Mouse (Mus musculus) gastrocnemius, adult 18-20 months (tissue): ENCODE results near the gene 1700013H16Rik. TPM values are rescaled to one million over a fixed set of nuclear protein-coding genes. Genes with fewer than 3 reads are reported as not detected.
"Not testable (repeated sequence)": the region's sequence is repeated elsewhere in the genome, so short reads cannot be mapped to it uniquely, and the experiment has no call there.

Source experiments
- DNase-seq: peaks from one replicate; pipeline ENCODE4 v3.0.0; 2021; ENCODE audit warnings: low spot score
- long read RNA-seq, 2 experiments: library from polyadenylated mRNA; stranded (forward); transcript quantifications; one replicate each; pipeline ENCODE4 v2.0.0; 2021
- total RNA-seq, 2 experiments: library from RNA; stranded (reverse); gene quantifications; 2 replicates each; pipeline ENCODE4 v1.2.3; 2021

Gene 1700013H16Rik
- total RNA-seq: not detected
- long read RNA-seq, experiment 1: 0 reads
- long read RNA-seq, experiment 2: 0 reads

DNA sequence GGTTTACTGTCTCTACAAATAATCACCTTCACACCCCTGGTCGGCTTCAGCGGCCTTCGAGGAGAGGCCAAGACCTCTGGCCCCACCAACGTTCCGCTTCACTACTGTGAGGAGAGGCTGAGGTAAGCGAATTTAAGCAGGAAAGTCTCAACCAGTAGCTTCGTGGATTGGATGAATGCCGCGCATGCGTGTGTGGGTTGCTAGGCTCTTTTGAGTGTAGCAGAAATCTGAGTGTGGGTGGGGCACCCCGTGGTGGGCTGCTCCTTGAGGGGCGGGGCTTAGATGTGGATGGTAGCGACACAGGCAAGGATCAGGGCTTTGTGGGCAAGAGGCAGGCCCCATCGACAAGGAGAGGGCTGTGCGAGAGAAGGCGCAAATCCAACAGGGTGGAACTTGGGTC is at the start of gene 1700013H16Rik:
TSS of gene 1700013H16Rik (minus strand) at position 96 of the 400 bp plus-strand sequence.
- no peak for DNase-seq

DNA sequence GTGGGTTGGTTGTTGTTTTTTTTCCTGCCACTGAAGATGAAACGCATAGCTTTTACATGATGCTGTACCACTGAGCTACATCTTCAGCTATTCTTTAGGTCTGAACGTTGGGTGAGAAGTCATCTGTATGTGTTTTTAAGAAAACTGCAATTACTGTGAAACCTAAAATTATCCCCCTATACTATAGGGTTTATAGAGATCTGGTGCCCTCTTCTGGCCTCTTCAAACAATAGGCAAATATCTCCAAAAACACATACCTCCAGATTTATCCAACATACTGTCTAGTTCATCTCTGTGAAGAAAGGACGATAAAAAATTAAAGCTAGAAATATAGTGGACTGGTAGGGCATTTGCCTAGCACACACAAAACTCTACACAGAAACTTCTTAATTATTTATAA is 41.4 kb upstream of the 1700013H16Rik start:
- no peak for DNase-seq

- not testable (repeated sequence) for DNase-seq
These were observed 39.9 kb upstream of the 1700013H16Rik start, which contains the start of gene Xlr for GRCm38 (mm10) chrX:53797519-53797918. Gene Xlr, minus strand, starts transcription at chrX:53797706.

GRCm38 (mm10) chrX:53776276-53776675 is 18.6 kb upstream of the 1700013H16Rik start, which contains the start of gene Zfp36l3:
Gene Zfp36l3, minus strand, starts transcription at chrX:53776394.
- no peak for DNase-seq

GRCm38 (mm10) chrX:53752851-53753250 is 4.8 kb downstream of the 1700013H16Rik start:
- no peak for DNase-seq

DNA sequence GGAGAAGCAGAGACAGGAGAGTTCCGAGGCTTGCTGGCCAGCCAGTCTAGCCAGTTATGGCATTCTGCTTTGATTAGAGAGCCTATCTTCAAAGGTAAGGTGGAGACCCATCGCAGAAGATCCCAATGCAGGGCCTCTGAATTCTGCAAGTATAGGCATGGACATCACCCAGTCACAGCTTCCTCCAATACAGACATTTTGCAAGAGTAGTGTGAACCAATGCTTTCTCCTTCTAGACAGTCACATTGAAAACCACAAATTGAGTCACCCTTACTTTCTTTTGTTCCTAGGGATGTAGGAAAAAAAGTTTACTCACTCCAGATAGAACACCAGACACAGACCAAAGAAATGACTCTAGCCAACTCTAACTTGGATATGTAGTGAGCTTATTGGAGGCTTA is 28.7 kb downstream of the 1700013H16Rik start:
- no peak for DNase-seq

GRCm38 (mm10) chrX:53724596-53724995 is 33.0 kb downstream of the 1700013H16Rik start, which contains the start of gene 4930502E18Rik:
Gene 4930502E18Rik, plus strand, starts transcription at chrX:53724826.
- no peak for DNase-seq

DNA sequence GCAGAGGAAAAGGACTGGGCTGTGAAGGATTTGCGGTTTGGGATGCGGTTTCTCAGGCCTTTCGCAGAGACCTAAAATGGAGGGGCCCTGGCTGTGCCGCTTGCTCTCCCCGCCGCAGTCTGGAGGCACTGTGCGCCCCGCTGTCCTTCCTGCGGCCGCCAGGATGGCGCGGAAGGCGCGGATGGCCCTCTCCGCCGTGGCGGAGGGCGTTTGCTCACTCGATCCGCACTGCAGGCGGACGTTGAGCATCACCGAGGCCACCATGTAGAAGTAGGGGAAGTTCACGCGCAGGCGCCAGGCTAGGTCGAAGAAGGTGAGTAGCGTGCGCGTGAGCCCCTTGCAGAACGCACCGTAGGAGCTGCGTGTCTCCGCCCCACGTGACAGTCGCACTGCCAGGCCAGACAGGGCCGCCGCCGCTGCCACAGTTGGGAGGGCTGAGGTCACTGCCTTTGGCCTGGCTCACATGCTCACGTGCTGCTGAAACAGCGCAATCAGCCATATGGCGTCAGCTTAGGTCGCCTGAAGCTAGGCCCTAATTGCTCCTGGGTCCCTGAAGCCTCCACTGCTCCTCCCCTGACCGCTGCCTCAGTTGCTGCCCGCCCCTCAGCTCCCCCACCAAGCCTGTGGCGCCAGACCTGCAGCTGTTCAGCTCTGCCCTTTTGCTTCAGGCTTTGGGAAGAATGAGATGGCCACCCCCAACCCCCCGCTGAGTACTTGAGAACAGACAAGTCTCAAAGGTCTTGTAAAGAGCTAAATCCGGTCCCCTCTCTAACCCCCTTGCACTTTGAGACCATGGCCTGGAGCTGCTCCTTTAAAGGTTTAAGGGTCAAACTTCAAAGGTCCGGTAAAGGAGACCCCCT is 41.1 kb downstream of the 1700013H16Rik start:
- peak; percentile 39 for DNase-seq

DNA sequence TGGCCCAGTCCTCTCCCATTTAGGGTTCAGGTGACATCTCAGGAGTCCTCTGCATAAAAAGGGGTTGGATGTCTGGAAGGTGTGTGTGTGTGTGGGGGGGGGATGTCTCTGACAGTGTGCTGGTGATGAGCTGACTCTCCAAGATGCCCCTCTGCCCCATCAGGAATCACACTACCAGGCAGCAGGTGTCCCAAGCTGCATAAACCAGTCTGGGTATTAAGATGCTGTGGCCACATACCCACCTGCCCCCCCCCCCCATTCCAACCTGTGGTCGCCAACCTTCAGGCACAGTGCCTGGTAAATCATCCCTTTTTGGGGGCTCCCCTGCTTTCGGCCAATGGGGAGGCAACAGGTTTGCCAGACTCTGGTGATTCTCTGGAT is 41.7 kb downstream of the 1700013H16Rik start:
- no peak for DNase-seq

- DNase-seq: no peak
These were observed 55.0 kb downstream of the 1700013H16Rik start for GRCm38 (mm10) chrX:53702673-53703072.

GRCm38 (mm10) chrX:53699225-53699624 is 58.4 kb downstream of the 1700013H16Rik start:
- no peak for DNase-seq

DNA sequence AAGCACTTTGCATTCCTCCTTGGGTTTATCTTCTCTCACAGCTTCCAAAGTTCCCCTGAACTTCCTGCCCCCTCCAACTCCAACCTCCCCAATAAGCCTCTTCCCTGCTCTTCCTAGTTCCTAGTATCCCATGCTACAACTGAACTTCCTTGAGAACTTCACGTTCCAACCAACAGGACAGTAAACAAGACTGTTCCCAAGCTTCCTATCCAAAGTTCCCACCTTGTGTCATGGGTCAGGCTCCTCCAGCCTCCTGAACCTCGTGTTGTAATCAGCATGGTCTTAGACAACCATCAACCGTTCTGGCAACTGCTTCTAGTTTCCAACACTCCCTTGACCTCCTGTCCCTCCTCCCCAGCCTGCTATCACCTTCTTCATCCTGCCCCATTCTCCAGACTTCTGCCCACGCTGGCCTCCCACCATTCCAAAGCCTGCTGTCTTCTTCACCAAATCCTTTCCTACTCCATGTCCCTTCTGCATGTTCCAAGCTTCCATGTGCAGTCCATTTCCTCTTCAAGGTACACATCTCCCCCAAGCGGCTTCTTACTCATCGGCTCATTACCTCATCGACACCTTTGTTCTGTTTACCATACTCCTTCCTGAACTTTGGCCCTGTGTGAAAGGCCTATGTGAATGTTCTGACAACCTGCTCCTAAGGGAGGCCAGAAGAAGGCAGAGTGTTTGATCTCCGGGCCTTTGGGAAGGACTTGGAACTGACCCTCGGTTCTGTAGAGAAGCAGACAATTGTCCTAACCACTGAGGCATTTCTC is 63.4 kb downstream of the 1700013H16Rik start:
- no peak for DNase-seq

DNA sequence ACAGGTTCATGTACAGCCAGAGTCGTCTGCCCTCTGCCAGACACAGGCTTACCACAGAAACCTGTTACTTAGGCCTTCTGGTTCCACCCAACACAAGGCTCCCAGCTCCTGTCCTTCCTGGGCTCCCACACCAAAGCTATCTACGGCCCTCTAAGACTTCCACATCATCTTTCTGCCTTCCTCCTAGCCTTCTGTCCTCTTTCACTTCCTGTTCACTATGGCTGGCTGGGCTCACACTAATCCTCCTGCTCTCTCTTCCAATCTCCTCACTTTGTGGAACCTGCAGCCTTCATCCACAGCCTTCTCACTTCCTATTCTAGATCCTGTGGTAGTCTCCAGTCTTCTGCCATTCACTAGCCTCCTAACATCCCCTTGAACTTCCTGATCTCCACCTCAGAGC is 64.5 kb downstream of the 1700013H16Rik start:
- no peak for DNase-seq

Other genes starting within 250 kb of the 1700013H16Rik start
- 1 to 10 TPM; 3.2 to 3.9 TPM for gene Rtl8c, start 149.8 kb downstream of the 1700013H16Rik start, total RNA-seq
- not detected for gene Gm14597, start 148.9 kb downstream of the 1700013H16Rik start, total RNA-seq
- 10 to 100 TPM; 63.3 to 64.5 TPM for gene Rtl8a, start 114.1 kb downstream of the 1700013H16Rik start, total RNA-seq
- gene Rtl8b, start 87.4 kb downstream of the 1700013H16Rik start, total RNA-seq: 10 to 100 TPM; 47.1 to 57.3 TPM
- gene 4930502E18Rik, start 33.0 kb downstream of the 1700013H16Rik start, total RNA-seq: not detected
- gene Zfp36l3, start 18.6 kb upstream of the 1700013H16Rik start, total RNA-seq: not detected
- gene Xlr, start 39.9 kb upstream of the 1700013H16Rik start, total RNA-seq: under 1 TPM in 1 of 2 experiments, not detected in 1; 0.45 TPM